Mouse (Mus musculus) fibroblast of lung, adult 2 months (primary cell): ENCODE measurements at regions not wholly inside any gene's neighbourhood (a gene's known extent, or its start where the extent isn't known, plus 50 kb on each side); places are given as distances from the start of the nearest gene placed in this dataset.

Experiments
- DNase-seq: peaks from one replicate; pipeline ENCODE4 v3.0.0-alpha.2; 2011; ENCODE audit warnings: low read depth

DNA sequence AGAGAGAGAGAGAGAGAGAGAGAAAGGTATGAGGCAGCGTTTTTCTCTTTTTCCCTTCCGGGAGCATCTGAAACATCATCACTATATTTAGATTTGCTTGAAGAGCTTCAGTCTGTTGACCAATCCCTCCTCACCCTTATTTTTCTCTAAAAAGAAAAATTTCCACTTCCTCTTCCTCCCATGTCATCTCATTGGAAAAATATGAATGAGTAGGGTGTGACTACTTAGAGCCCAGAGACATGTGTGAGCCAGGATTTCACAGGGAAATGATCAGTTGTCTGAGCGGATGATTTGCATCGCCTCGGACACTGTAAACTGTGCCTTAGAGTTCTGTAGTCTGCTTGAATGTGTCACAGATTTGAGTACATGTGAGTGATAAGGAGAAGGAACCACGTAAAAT, 111.3 kb upstream of the Ptger4 start:
- DNase-seq, result no peak

DNA sequence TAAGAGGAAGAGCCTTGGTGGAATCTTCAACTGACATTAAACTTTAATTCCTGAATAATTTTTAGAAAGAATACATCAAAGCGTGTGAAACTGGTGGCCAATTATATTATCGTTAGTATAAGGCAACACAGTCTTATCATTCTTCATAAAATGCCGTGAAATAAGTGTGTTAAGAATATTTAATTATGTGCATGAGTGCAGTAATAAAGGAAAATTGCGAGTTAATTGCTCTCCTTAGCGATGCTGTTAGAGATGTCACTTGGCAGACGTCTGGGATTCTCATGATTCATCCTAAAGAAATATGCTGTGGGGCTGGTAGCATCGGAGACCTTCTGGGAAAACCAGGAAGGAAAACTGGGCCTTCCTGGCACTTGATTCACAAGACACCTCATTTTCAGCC, 110.3 kb upstream of the Ptger4 start:
- DNase-seq, result no peak

DNA sequence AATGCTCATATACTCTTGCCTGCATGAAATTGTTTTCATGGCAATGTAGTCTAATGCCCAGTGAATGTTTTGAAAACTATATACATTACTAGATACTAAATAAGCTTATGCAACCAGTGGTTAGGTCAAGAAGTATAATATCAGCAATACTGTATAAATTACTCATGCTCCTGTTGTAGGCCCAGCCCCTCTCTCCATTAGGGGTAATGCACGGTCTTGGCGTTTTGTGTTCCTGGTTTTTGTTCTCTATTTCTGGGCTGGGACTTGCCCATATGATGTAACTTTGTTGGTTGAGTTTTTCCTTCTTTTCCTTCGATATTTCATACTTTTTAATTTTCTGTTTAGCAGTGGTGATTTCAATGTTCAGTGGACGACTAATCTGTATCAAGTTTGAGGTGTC, 104.9 kb upstream of the Ptger4 start:
- no peak for DNase-seq

DNA sequence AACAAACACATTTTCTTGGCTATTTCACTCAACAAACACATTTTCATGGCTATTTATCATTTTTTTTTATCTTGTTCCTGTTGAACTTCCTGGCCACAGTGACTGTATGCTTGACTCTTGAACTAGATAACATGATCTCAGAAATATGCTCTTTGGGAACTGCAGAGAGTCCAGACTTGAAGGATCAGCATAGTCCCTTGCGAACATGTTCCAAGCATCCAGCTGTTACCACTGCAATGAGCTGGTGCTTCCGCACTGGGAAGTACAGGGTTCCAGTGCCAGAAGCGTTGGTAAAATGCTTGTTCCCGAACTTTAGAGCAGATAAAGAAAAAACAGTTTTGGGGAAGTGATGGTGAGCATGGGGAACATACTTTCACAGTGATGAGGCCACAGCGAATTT, 103.7 kb upstream of the Ptger4 start:
- no peak for DNase-seq

DNA sequence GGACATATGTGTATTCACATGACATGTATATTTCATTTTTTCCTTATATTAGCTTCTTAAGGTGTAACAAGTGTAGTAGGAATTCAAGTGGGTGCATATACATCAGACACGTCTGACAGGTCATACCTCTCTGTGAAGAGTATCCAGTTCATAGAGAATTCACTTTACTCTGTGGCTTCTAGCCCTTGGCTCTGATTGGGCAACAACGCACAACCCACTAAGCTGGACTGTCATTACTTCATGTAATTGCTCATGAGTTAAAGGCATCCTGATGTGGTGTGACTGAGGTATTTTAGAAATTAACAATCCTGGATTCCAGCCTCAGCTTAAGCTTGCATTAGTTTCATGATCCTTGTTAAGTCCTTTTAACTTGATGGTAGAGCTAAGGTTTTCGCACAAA, 103.0 kb upstream of the Ptger4 start:
- DNase-seq, result no peak

GRCm38 (mm10) chr15:5343794-5344193, 99.8 kb upstream of the Ptger4 start:
- DNase-seq, result peak; percentile 9

DNA sequence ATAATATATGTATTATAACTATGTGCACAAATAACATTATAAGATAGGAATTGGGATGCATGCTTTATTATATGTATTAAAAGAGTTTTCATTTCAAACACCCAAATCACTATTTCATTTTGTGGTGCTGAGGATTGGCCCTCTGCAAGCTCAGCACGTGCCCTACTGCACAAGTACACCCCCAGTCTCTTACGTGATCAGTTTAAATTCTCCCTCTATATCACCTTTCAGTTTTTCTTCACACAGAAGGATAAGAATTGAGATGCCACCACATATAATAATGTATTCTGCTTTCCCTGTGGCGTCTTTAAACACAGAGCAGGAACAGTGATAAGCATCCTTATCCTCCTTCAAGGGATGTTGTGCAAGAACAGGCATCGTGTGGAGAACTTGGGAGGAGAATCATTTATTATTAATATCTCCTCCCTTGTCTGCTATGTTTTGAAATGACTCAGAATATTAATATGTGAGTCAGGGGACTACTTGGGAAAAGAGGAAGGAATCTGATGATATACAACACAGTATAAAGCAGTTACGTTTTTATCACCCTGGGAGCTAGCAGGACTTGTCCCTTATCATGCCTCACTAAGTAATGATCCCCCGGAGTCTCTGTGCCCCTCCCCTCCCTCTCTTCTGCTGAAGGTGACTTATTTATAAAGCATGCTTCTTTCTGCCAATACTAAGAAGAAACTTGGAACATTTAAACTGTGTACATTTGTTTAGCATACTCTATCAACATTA, 91.7 kb upstream of the Ptger4 start:
- DNase-seq, result no peak

DNA sequence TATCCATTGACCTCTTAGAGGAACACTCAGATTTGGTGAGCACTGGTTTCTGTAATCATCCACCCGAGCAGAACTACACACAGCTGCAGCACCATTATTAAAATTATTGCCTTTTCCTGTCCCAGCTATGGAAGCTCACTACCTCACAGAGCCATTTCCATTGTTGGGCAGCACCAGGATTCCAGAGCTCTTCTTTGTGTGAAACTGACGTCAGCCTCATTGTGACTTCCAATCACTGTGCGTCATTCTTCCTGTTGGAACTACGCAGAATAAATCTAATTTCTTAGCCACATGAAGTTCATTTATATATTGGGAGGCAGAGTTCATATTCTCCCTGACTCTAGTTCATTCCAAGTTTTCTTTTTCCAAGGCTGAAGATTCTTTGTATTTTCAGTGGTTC, 83.0 kb upstream of the Ptger4 start:
- DNase-seq, result no peak

DNA sequence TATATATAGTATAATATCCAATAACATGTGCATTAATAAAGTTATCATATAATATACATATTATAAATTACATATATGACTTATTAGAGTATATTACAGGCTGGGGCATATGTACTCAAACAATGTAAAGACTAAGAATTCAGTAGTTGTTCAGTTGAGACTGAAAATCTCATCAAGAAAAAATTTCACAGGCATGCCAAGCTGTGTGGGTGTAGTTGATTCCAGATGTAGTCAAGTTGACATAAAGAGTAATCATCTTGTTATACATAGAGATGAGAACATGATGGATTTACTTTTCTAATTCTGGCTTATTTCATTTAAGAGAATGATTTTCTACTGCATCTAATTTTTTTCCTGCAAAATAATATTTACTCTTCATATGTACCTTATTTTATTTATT, 77.7 kb upstream of the Ptger4 start:
- DNase-seq, result no peak

DNA sequence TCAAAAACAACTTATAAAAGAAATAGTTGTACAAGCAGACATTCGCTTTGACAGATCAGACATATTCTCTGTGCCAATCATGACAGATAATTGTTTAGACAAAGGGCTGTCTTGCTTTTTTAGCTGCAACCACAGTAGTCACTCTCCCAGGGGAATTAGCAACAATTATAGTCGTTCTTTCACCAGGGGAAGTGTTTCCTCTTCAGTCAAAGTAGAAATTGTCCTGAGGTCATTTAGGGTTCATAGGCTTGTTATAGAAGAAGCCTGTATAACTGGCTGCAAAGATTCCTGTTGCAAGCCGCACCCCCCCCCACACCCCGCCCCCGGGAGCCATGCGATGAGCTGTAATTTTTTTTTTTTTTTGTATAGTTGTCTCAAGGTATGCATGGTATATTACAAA, 68.2 kb upstream of the Ptger4 start:
- no peak for DNase-seq

GRCm38 (mm10) chr15:5310035-5310434, 66.0 kb upstream of the Ptger4 start:
- no peak for DNase-seq

DNA sequence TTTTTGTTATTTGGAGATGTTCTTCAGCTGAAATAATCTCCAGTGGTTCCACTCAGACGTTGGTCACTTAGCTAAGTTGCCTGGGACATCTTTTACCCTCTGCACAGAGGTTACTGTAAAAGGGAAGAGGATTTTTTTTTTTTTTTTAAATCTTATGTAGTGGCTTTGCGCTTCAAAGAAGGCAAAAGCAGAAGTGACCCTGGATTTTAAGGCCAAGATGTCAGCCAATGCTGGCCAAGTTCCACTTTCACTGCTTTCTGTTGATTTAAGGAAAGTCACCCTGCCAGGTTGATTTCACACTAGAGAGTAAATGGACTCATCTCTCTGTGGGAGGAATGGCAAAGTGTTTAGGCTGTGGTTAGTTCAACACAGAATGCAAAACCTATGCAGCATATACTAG, 58.4 kb upstream of the Ptger4 start:
- DNase-seq, result no peak

GRCm38 (mm10) chr15:5299807-5300206, 55.8 kb upstream of the Ptger4 start:
- no peak for DNase-seq

GRCm38 (mm10) chr15:5296949-5297348, 53.0 kb upstream of the Ptger4 start:
- DNase-seq, result no peak
